Mouse (Mus musculus) large intestine, adult 2 months (tissue): ENCODE measurements around the gene Wwox. TPM values are rescaled to one million over a fixed set of nuclear protein-coding genes. Genes with fewer than 3 reads are reported as not detected.

Experiments used
- DNase-seq: peaks from one replicate; pipeline ENCODE4 v3.0.0-alpha.2; 2012; ENCODE audit warnings: low read depth, low spot score
- WGBS: fragments of 180-500 bp; shearing (Covaris S2); methylation state at CpG from one replicate; pipeline ENCODE4 v1.1.7; 2018; 5-methylcytosine and 5-hydroxymethylcytosine counted together
- polyA plus RNA-seq: library from polyadenylated mRNA; depleted of rRNA; stranded (reverse); fragments of >200 nt; gene quantifications from 2 replicates; pipeline ENCODE4 v1.2.3, GENCODE M21; 2012

Wwox gene
- polyA plus RNA-seq, 1 experiment = 4.3 TPM

- no peak for DNase-seq
- WGBS = 75% methylated on average over 5 of the region's 5 CpGs
Measured at GRCm38 (mm10) chr8:115090202-115090601, 650.7 kb downstream of the Wwox start.

GRCm38 (mm10) chr8:115095548-115095947 is 656.1 kb downstream of the Wwox start:
- DNase-seq = no peak
- WGBS = 82% methylated on average over 4 of the region's 4 CpGs

- 69% methylated on average over 9 of the region's 9 CpGs for WGBS
- DNase-seq = no peak
Measured at GRCm38 (mm10) chr8:115097988-115098562, 658.6 kb downstream of the Wwox start.

GRCm38 (mm10) chr8:115109309-115109708 is 669.9 kb downstream of the Wwox start:
- 74% methylated on average over 3 of the region's 3 CpGs for WGBS

GRCm38 (mm10) chr8:115110423-115110822 is 671.0 kb downstream of the Wwox start:
- DNase-seq = no peak
- 67% methylated on average over 9 of the region's 9 CpGs for WGBS

More at GRCm38 (mm10) chr8:115109309-115109708, 669.9 kb downstream of the Wwox start:
- DNase-seq = no peak

- 86% methylated on average over 2 of the region's 2 CpGs for WGBS
- no peak for DNase-seq
Measured at GRCm38 (mm10) chr8:115112062-115112461, 672.6 kb downstream of the Wwox start.

GRCm38 (mm10) chr8:115114498-115114897 is 675.0 kb downstream of the Wwox start:
- WGBS = 55% methylated on average over 6 of the region's 6 CpGs

GRCm38 (mm10) chr8:115126081-115126480 is 686.6 kb downstream of the Wwox start:
- 83% methylated on average over 7 of the region's 7 CpGs for WGBS

More at GRCm38 (mm10) chr8:115114498-115114897, 675.0 kb downstream of the Wwox start:
- DNase-seq = no peak

GRCm38 (mm10) chr8:115126674-115127073 is 687.2 kb downstream of the Wwox start:
- 72% methylated on average over 5 of the region's 5 CpGs for WGBS
- DNase-seq = no peak

More at GRCm38 (mm10) chr8:115126081-115126480, 686.6 kb downstream of the Wwox start:
- no peak for DNase-seq

- WGBS = 94% methylated on average over 4 of the region's 4 CpGs
- no peak for DNase-seq
Measured at GRCm38 (mm10) chr8:115129307-115129706, 689.9 kb downstream of the Wwox start.

GRCm38 (mm10) chr8:115133119-115133518 is 693.7 kb downstream of the Wwox start:
- no peak for DNase-seq
- WGBS = 80% methylated on average over 17 of the region's 17 CpGs

GRCm38 (mm10) chr8:115133711-115134218 is 694.3 kb downstream of the Wwox start:
- WGBS = 75% methylated on average over 7 of the region's 7 CpGs
- DNase-seq = no peak

- no peak for DNase-seq
- 88% methylated on average over 10 of the region's 10 CpGs for WGBS
Measured at GRCm38 (mm10) chr8:115136888-115137287, 697.4 kb downstream of the Wwox start.

- WGBS = 80% methylated on average over 8 of the region's 8 CpGs
Measured at GRCm38 (mm10) chr8:115141614-115142013, 702.2 kb downstream of the Wwox start.

GRCm38 (mm10) chr8:115143530-115144320 is 704.3 kb downstream of the Wwox start:
- no peak for DNase-seq
- 37% methylated on average over 9 of the region's 9 CpGs for WGBS

More at GRCm38 (mm10) chr8:115141614-115142013, 702.2 kb downstream of the Wwox start:
- no peak for DNase-seq

GRCm38 (mm10) chr8:115147006-115147405 is 707.6 kb downstream of the Wwox start:
- WGBS = 76% methylated on average over 9 of the region's 9 CpGs
- no peak for DNase-seq

- no peak for DNase-seq
- WGBS = 54% methylated on average over 24 of the region's 24 CpGs
Measured at GRCm38 (mm10) chr8:115150446-115151109, 711.1 kb downstream of the Wwox start.

- 50% methylated on average over 6 of the region's 6 CpGs for WGBS
- DNase-seq = no peak
Measured at GRCm38 (mm10) chr8:115151416-115151815, 712.0 kb downstream of the Wwox start.

GRCm38 (mm10) chr8:115154096-115154495 is 714.6 kb downstream of the Wwox start:
- 72% methylated on average over 10 of the region's 10 CpGs for WGBS
- DNase-seq = no peak

- 50% methylated on average over 8 of the region's 8 CpGs for WGBS
- DNase-seq = no peak
Measured at GRCm38 (mm10) chr8:115156142-115156541, 716.7 kb downstream of the Wwox start.
